Mouse (Mus musculus): ENCODE measurements around the gene Katnal1.

DNA sequence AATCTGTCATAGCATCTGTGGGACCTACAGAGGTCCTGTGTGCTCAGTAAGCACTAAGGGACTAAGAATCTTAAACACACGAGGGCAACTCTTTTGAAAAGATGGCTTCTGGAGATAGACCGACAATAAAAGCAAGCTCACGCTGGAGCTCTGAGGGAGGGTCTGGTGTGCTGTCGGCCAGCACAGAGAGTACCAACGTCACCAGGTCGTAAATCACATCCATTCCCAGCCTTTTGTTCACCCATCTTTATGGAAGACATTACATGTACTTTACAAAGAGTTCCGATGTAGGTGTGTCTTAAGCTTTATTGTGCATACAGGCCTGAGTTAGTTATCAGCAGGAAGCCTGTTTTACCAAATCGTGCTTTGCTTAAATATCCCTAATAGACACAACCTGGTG lies 14.9 kb upstream of the Katnal1 start:
- no peak for TF ChIP-seq POLR2A (IDR thresholded peaks at IDR 0.05; ENCODE audit: low read depth, low read length)
- no peak for TF ChIP-seq CTCF (IDR thresholded peaks at IDR 0.05; ENCODE audit: borderline replicate concordance, insufficient read depth, low read length)
